Mouse (Mus musculus) bone marrow, adult 2 months (tissue): ENCODE data around the gene Ociad1.

ENCODE experiments used
- CTCF ChIP-seq: fragments of 200-500 bp; IDR thresholded peaks from 2 replicates; pipeline ENCODE4 v1.5.1; 2011; ENCODE audit warnings: low read length, control low read depth; ENCODE audit not compliant: control insufficient read depth, insufficient read depth
- POLR2A ChIP-seq: fragments of 200-500 bp; IDR thresholded peaks from 2 replicates; pipeline ENCODE4 v1.6.1; 2011; ENCODE audit warnings: low read depth, mild to moderate bottlenecking, control low read depth, low read length, borderline replicate concordance; ENCODE audit not compliant: control insufficient read depth

GRCm38 (mm10) chr5:73279732-73280566, 12.6 kb upstream of the Ociad1 start:
- TF ChIP-seq POLR2A (no peak), CTCF (no peak)
